Mouse (Mus musculus) intestine, embryonic 15.5 days (tissue): ENCODE data around the gene Gm36028. TPM values are rescaled to one million over a fixed set of nuclear protein-coding genes. Genes with fewer than 3 reads are reported as not detected.

Experiments
- ATAC-seq: fragments of 200-750 bp; cut with Nextera tagmentation; 2 replicates; pipeline ENCODE4 v1.8.0; 2017; ENCODE audit warnings: moderate TSS enrichment, moderate library complexity
- H3K27ac ChIP-seq: fragments of 300-500 bp; sonication (generic); 2 replicates; pipeline ENCODE4 v1.5.1; 2015; ENCODE audit warnings: mild to moderate bottlenecking, inconsistent platforms
- H3K27me3 ChIP-seq: fragments of 300-500 bp; sonication (generic); replicated peaks from 2 replicates; pipeline ENCODE4 v1.6.1; 2015; ENCODE audit warnings: inconsistent platforms
- H3K36me3 ChIP-seq: fragments of 300-500 bp; sonication (generic); 2 replicates; pipeline ENCODE4 v1.6.1; 2015; ENCODE audit warnings: inconsistent platforms
- H3K4me1 ChIP-seq: fragments of 300-500 bp; sonication (generic); replicated peaks from 2 replicates; pipeline ENCODE4 v1.6.1; 2015; ENCODE audit warnings: inconsistent platforms
- H3K4me2 ChIP-seq: fragments of 300-500 bp; sonication (generic); replicated peaks from 2 replicates; pipeline ENCODE4 v1.6.1; 2015; ENCODE audit warnings: mild to moderate bottlenecking, inconsistent platforms
- H3K4me3 ChIP-seq: fragments of 300-500 bp; sonication (generic); replicated peaks from 2 replicates; pipeline ENCODE4 v1.5.1; 2015; ENCODE audit warnings: inconsistent platforms
- H3K9ac ChIP-seq: fragments of 300-500 bp; sonication (generic); 2 replicates; pipeline ENCODE4 v1.6.1; 2015; ENCODE audit warnings: inconsistent platforms
- H3K9me3 ChIP-seq: fragments of 300-500 bp; sonication (generic); 2 replicates; pipeline ENCODE4 v1.6.1; 2016; ENCODE audit warnings: inconsistent platforms
- WGBS: fragments of 180-500 bp; shearing (Covaris S2); methylation state at CpG from one replicate; pipeline ENCODE4 v1.1.7; 2015; 5-methylcytosine and 5-hydroxymethylcytosine counted together
- polyA plus RNA-seq: library from polyadenylated mRNA; unstranded; fragments of >200 nt; fragmentation: Nextera tagmentation; extraction: Ambion mirVana; gene quantifications from 2 replicates; pipeline ENCODE4 v1.2.1, GENCODE M21; 2015

Gene Gm36028
- polyA plus RNA-seq, 1 experiment from 2014 or later: 0.80 TPM

DNA sequence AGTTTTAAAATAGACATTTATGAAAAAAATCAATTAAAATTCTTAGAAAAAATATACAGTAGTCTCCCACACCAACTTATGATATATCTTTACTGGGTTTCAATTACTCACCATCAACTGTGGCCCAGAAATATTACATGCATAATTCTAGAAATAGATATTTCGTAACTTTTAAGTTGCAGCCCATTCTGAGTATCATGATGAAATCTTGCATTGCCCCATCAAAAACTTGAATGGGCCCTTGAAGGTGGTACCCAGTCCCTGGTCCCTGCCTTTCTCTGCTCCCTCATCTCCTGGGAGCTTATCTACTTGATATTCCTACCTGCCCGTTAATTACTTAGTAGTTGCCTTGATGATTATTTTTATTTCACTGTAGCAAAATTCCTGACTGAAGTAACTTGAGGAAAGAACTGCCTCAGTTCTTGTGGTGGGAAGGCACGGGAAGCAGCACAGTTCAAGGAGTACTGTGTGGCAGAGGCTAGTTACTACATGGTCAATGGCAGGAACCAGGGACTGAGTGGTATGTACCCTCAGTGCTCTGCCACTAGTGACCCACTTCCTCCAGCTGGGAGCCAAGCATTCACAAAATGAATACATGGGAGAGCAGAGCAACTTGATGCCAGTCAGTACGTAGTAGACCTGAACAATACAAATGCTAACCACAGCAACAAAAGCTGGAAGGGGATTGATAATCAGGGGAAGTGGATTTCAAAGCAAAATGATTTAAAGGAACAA is 13.7 kb upstream of the Gm36028 start:
- no peak for ATAC-seq
- Histone ChIP-seq H3K27ac (no peak overlapping the region), H3K9me3 (no peaks in the 10 kb centered on the region), H3K4me3 (no peak overlapping the region), H3K4me1 (peaks cover 16% of the 10 kb centered on the region), H3K36me3 (no peaks in the 10 kb centered on the region), H3K4me2 (no peak overlapping the region), H3K27me3 (no peaks in the 10 kb centered on the region), H3K9ac (no peak overlapping the region)
- WGBS: 86% methylated on average over 4 of the region's 4 CpGs

DNA sequence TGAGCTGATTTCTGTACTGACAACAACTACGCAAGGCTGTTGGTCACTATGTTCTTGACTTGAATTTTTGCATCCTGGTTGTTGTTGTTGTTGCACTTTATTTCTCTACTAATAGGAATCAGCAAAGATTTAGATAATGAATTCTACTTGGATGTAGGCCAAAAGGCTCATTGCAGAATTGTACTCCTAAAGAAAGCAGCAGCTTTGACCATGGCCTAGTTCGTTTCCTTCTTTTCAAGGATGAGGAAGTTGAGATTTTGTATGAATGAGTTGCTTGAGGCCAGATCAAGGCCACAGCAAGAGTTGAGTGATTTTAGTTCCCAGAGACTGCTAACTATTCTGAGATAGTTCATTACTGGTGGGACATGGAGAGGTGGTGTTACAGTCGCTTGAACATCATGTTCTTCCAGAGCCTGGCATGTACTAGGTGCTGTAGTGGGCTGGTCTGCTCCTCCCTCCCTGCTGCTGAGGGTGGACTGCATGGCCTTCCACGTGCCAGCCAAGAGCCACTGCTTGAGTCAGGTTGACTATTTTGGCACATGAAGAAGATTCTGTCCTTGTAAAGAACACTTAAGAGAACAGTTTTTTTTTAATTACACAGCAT is 10.3 kb upstream of the Gm36028 start:
- H3K9me3 ChIP-seq: no peaks in the 10 kb centered on the region
- H3K4me1 ChIP-seq: peaks cover 20% of the 10 kb centered on the region
- 82% methylated on average over 4 of the region's 4 CpGs for WGBS
- ATAC-seq: no peak
- no peaks in the 10 kb centered on the region for H3K36me3 ChIP-seq
- no peak overlapping the region for H3K4me3 ChIP-seq
- no peaks in the 10 kb centered on the region for H3K27me3 ChIP-seq
- H3K9ac ChIP-seq: no peak overlapping the region
- 0 out of 2 replicates have a peak overlapping the region, but pooled peaks have one; percentile 17 for H3K4me2 ChIP-seq
- H3K27ac ChIP-seq: no peak overlapping the region

GRCm38 (mm10) chr16:37869470-37870231 is 8.7 kb upstream of the Gm36028 start:
- WGBS: 16% methylated on average over 4 of the region's 4 CpGs
- Histone ChIP-seq H3K9ac (peak overlapping the region; percentile 99), H3K4me3 (peak overlapping the region; percentile 98), H3K4me1 (peaks cover 20% of the 10 kb centered on the region), H3K27me3 (no peaks in the 10 kb centered on the region), H3K27ac (peak overlapping the region; percentile 99; the same call in 1 of the 2 replicates), H3K9me3 (no peaks in the 10 kb centered on the region), H3K36me3 (no peaks in the 10 kb centered on the region), H3K4me2 (peak overlapping the region; percentile 79)
- ATAC-seq: no peak

DNA sequence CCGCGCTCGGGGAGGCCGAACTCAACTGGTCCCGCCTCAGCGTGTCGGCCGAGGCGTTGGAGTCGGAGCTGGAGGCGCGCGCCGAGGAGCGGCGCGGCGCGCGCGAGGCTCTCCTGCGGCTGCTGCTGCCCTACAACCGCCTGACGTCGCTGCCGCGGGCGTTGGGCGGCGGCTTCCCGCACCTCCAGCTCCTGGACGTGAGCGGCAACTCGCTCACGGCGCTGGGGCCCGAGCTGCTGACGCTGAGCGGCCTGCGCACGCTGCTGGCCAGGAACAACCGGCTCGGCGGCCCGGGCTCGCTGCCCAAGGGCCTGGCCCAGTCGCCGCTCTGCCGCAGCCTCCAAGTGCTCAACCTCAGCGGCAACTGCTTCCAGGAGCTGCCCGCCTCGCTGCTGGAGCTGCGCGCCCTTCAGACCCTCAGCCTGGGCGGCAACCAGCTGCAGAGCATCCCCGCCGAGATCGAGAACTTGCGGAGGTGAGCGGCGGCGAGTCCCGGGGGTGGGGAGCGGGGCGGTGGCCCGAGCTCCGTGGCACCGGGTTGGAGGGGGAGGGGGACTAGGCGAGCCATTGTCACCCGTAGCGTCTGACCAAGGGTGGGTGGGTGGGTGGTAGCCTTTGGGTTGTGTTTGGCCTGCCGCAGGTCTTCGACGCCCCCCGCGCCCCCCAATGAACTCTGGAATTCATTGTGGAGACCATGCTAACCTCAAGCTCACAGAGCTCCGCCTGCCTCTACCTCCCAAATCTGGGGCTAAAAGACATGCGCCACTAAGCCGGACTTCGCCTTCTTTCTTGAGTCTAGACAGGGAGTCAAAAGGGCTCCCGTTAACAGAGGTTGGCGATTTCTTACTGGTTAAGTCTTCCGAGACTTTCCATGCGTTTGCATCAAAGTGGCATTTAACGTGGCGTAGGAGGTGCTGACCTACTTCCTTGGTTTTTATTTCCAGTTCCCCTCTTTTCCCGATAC is 7.8 kb upstream of the Gm36028 start:
- Histone ChIP-seq H3K27ac (peak overlapping the region; percentile 99), H3K4me3 (peak overlapping the region; percentile 98), H3K4me2 (peak overlapping the region; percentile 79), H3K9me3 (no peaks in the 10 kb centered on the region), H3K4me1 (peaks cover 20% of the 10 kb centered on the region), H3K9ac (peak overlapping the region; percentile 99), H3K36me3 (no peaks in the 10 kb centered on the region), H3K27me3 (no peaks in the 10 kb centered on the region)
- peak; percentile 80 for ATAC-seq
- under 1% methylated on average over 80 of the region's 87 CpGs for WGBS

DNA sequence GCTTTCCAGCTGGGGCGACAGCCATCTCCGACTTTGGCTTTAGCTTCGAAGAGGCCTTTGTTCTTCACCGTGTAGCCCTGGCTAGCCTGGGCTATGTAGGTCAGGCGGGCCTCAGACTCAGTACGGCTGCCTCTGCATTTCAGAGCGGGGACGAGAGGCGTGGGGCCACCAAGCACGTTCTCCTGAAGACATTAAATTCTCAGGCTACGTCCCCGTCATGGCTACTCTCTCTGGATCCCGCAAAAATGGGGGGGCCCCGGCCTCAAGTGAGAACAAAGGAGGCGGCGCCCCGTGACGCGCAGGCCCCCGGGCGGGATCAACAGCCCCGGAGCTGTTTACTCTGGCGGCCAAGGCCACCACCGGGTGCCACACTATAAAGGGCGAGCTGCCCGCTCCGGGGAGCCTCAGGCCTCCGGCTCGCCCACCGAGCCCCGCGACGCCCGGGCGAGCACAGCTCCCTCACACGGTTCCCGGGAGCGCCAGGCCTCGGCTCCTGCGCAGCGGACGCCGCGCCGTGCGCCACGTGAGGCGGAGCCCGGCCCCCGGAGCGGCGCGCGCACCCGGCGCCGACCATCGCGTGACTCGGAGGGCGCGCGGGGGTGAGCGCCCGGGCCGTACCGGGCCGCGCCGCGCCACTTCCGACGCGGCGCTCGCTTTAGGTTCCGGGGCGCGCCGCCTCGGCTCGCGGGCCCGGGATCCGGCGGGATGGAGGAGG is 7.0 kb upstream of the Gm36028 start, which contains the start of gene Lrrc58:
Lrrc58 (plus strand) TSS at position 599 of the 715 bp plus-strand sequence.
- Histone ChIP-seq H3K4me3 (peak within 1 kb of the TSS; percentile 98), H3K9me3 (no peaks in the 10 kb centered on the region), H3K27ac (peak within 1 kb of the TSS; percentile 99), H3K4me2 (peak within 1 kb of the TSS; percentile 79), H3K36me3 (no peaks in the 10 kb centered on the region), H3K9ac (peak within 1 kb of the TSS; percentile 99), H3K4me1 (peaks cover 20% of the 10 kb centered on the region), H3K27me3 (no peaks in the 10 kb centered on the region)
- peak; percentile 97 for ATAC-seq
- WGBS: 2% methylated on average over 70 of the region's 86 CpGs

GRCm38 (mm10) chr16:37865841-37866240 is 4.9 kb upstream of the Gm36028 start:
- ATAC-seq: no peak
- H3K27me3 ChIP-seq: no peaks in the 10 kb centered on the region
- no peak overlapping the region for H3K9ac ChIP-seq
- H3K4me2 ChIP-seq: no peak overlapping the region
- H3K36me3 ChIP-seq: no peaks in the 10 kb centered on the region
- WGBS: 77% methylated on average over 9 of the region's 9 CpGs
- H3K4me3 ChIP-seq: no peak overlapping the region
- no peaks in the 10 kb centered on the region for H3K9me3 ChIP-seq
- H3K27ac ChIP-seq: no peak overlapping the region
- H3K4me1 ChIP-seq: peaks cover 15% of the 10 kb centered on the region

- 74% methylated on average over 3 of the region's 3 CpGs for WGBS
- Histone ChIP-seq H3K4me1 (0 out of 2 replicates have a peak, but pooled peaks cover 4% of the 10 kb centered on the region), H3K9ac (no peak overlapping the region), H3K4me2 (no peak overlapping the region), H3K27ac (no peak overlapping the region), H3K9me3 (no peaks in the 10 kb centered on the region), H3K4me3 (no peak overlapping the region), H3K36me3 (no peaks in the 10 kb centered on the region), H3K27me3 (no peaks in the 10 kb centered on the region)
- no peak for ATAC-seq
Observed at GRCm38 (mm10) chr16:37863876-37864275, 2.9 kb upstream of the Gm36028 start.

GRCm38 (mm10) chr16:37860213-37860612 is 733 bp downstream of the Gm36028 start:
- no peaks in the 10 kb centered on the region for H3K4me1 ChIP-seq
- H3K4me3 ChIP-seq: no peak overlapping the region
- H3K36me3 ChIP-seq: no peaks in the 10 kb centered on the region
- no peak overlapping the region for H3K9ac ChIP-seq
- no peak overlapping the region for H3K4me2 ChIP-seq
- ATAC-seq: no peak
- H3K27me3 ChIP-seq: no peaks in the 10 kb centered on the region
- H3K27ac ChIP-seq: no peak overlapping the region
- no peaks in the 10 kb centered on the region for H3K9me3 ChIP-seq
- 82% methylated on average over 7 of the region's 7 CpGs for WGBS

GRCm38 (mm10) chr16:37857495-37857894 is 3.5 kb downstream of the Gm36028 start:
- Histone ChIP-seq H3K36me3 (no peaks in the 10 kb centered on the region), H3K4me2 (no peak overlapping the region), H3K4me1 (no peaks in the 10 kb centered on the region), H3K4me3 (no peak overlapping the region), H3K9ac (no peak overlapping the region), H3K27me3 (no peaks in the 10 kb centered on the region), H3K27ac (no peak overlapping the region), H3K9me3 (no peaks in the 10 kb centered on the region)
- ATAC-seq: no peak
- WGBS: 71% methylated on average over 8 of the region's 8 CpGs

GRCm38 (mm10) chr16:37856327-37856726 is 4.6 kb downstream of the Gm36028 start:
- 24% methylated on average over 3 of the region's 3 CpGs for WGBS
- Histone ChIP-seq H3K4me1 (no peaks in the 10 kb centered on the region), H3K4me2 (no peak overlapping the region), H3K36me3 (no peaks in the 10 kb centered on the region), H3K4me3 (no peak overlapping the region), H3K27me3 (no peaks in the 10 kb centered on the region), H3K9ac (no peak overlapping the region), H3K9me3 (no peaks in the 10 kb centered on the region), H3K27ac (no peak overlapping the region)
- ATAC-seq: no peak

- Histone ChIP-seq H3K27me3 (no peaks in the 10 kb centered on the region), H3K4me1 (no peaks in the 10 kb centered on the region), H3K9ac (no peak overlapping the region), H3K4me2 (no peak overlapping the region), H3K27ac (no peak overlapping the region), H3K36me3 (no peaks in the 10 kb centered on the region), H3K9me3 (no peaks in the 10 kb centered on the region), H3K4me3 (no peak overlapping the region)
- WGBS: 50% methylated on average over 8 of the region's 8 CpGs
- ATAC-seq: no peak
Observed at GRCm38 (mm10) chr16:37855583-37855982, 5.4 kb downstream of the Gm36028 start.
